Mouse (Mus musculus) heart, embryonic 10.5 days (tissue): ENCODE results near the gene Hoxb3. TPM values are rescaled to one million over a fixed set of nuclear protein-coding genes. Genes with fewer than 3 reads are reported as not detected.

ENCODE experiments used
- DNase-seq: peaks from one replicate; pipeline ENCODE4 v3.0.0-alpha.2; 2017; ENCODE audit warnings: low spot score
- H3K27ac ChIP-seq: fragments of 300-500 bp; sonication (generic); 2 replicates; pipeline ENCODE4 v1.5.1; 2016; ENCODE audit warnings: mild to moderate bottlenecking
- H3K27me3 ChIP-seq: fragments of 300-500 bp; sonication (generic); 2 replicates; pipeline ENCODE4 v1.6.1; 2016; ENCODE audit warnings: mild to moderate bottlenecking; ENCODE audit not compliant: poor library complexity, insufficient read depth, severe bottlenecking
- H3K36me3 ChIP-seq: fragments of 300-500 bp; sonication (generic); 2 replicates; pipeline ENCODE4 v1.6.1; 2016; ENCODE audit warnings: mild to moderate bottlenecking, moderate library complexity
- H3K4me1 ChIP-seq: fragments of 300-500 bp; sonication (generic); 2 replicates; pipeline ENCODE4 v1.6.1; 2016; ENCODE audit warnings: mild to moderate bottlenecking
- H3K4me3 ChIP-seq: fragments of 300-500 bp; sonication (generic); 2 replicates; pipeline ENCODE4 v1.5.1; 2016; ENCODE audit warnings: mild to moderate bottlenecking, moderate library complexity
- H3K9me3 ChIP-seq: fragments of 300-500 bp; sonication (generic); 2 replicates; pipeline ENCODE4 v1.6.1; 2016; ENCODE audit warnings: mild to moderate bottlenecking, moderate library complexity
- WGBS: fragments of 180-500 bp; shearing (Covaris S2); methylation state at CpG from one replicate; pipeline ENCODE4 v1.1.7; 2016; 5-methylcytosine and 5-hydroxymethylcytosine counted together
- polyA plus RNA-seq: library from polyadenylated mRNA; unstranded; fragments of >200 nt; fragmentation: Nextera tagmentation; extraction: Ambion mirVana; gene quantifications from 2 replicates; pipeline ENCODE4 v1.2.1, GENCODE M21; 2016

Hoxb3 gene
- polyA plus RNA-seq: 0.42 and 1.8 TPM in 2 replicates

DNA sequence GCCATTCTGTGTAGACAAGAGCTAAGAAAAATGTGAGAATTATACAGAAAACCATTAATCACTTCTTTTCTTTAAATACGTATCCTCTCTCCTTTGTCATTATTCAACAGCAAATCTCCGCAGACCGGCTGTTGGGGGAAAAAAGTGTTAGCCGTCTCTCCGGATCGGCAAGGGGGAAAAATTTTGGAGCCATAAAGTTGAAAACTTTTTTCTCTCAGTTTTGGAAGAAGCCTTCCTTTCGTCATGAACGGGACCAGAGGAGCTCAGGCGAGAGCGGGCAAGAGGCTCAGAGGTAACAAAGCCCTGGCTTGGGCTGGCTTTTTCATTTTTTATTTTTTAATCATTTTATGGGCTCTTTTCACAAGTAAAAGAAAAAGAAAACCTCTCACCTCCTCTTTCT, at the start of gene Hoxb3:
TSS of gene Hoxb3 (plus strand) at position 173 of the 400 bp plus-strand sequence.
- Histone ChIP-seq H3K9me3 (no peaks in the 10 kb centered on the region), H3K27ac (peak within 1 kb of the TSS; percentile 59; the same call in 1 of the 2 replicates), H3K4me3 (peak within 1 kb of the TSS; percentile 29; the same call in 1 of the 2 replicates), H3K4me1 (peaks cover 28% of the 10 kb centered on the region), H3K27me3 (peaks cover 99% of the 10 kb centered on the region), H3K36me3 (no peaks in the 10 kb centered on the region)
- no peak for DNase-seq
- WGBS: 16% methylated on average over 10 of the region's 10 CpGs

DNA sequence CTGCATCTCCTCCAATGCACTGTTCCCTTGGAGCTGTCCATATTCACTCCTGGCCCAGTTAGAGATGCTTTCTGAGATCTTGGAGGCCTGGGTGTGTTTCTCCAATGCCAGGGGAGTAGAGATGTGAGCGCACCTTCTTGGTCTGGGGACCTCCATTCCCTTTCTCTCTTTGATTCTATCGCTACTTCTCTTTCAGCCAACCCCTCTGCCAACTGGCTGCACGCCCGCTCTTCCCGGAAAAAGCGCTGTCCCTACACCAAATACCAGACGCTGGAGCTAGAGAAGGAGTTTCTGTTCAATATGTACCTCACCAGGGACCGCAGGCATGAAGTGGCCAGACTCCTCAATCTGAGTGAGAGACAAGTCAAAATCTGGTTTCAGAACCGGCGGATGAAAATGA, 48.7 kb upstream of the Hoxb3 start:
- no peak for DNase-seq
- Histone ChIP-seq H3K27ac (no peak overlapping the region), H3K4me3 (no peak overlapping the region), H3K9me3 (no peaks in the 10 kb centered on the region), H3K4me1 (peaks cover 18% of the 10 kb centered on the region), H3K36me3 (no peaks in the 10 kb centered on the region), H3K27me3 (peaks cover 100% of the 10 kb centered on the region)
- WGBS: 4% methylated on average over 10 of the region's 10 CpGs

DNA sequence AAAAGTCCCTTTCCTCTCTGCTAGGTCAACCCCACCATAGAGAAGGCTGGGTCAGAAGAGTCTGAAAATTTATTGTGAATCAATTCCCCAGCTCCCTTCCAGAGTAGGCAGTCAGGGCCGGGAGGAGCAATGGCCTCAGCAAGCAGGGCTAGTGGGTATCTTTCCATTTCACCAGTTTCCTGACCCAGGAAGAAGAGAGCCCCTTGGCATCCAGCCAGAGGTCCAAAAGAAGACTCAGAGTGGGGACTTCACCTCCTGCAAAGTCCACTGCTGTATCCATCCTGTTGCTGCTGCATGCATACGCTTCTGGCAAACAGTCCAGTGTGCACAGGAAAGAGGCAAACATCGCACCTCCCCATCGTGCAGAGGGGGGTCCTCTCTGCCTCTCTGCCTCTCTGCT, 47.2 kb upstream of the Hoxb3 start:
- 7% methylated on average over 4 of the region's 4 CpGs for WGBS
- Histone ChIP-seq H3K4me1 (peaks cover 14% of the 10 kb centered on the region), H3K36me3 (no peaks in the 10 kb centered on the region), H3K27me3 (peaks cover 100% of the 10 kb centered on the region), H3K27ac (no peak overlapping the region), H3K4me3 (no peak overlapping the region), H3K9me3 (no peaks in the 10 kb centered on the region)
- no peak for DNase-seq

DNA sequence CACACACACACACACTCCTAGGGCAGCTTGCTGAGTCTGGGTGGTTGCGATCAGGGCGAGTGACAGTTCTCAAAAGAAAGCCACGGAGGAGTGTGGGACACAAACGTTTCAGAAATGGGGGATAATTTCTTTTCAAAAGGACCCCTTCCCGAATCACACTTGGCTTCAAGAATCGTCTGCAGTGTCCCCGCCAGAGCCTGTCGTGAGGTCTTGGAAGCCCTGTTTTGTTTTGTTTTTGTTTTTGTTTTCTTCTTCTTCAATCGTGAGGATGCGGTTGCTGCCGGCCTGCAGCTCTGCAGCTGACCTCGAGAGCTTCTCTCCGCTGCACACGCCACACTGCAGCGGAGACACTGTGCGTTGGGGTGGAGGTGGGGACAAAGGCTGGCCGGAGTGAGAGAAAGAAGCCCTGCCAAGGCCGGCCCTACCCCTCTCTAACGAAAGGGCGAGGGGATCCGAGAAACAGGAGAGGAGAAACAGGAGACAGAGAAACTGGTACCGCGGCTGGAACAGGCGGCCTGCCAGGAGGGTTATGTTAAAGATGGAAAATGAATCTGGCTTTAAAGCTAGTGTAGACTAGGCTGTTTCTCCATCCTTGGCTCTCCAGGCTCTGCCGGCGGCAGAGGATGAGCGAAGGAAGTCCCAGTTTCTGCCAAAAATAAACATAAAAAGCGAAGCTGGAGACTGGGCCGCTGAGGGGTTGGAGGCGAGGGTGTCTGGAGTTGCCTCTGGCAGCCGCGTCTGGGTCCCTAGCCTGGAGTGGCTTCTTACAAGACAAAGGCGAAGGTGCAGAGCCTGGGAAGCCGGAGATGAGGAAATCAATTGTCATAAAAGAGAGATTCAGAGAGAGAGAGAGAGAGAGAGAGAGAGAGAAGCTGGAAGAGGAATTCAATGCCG, 45.7 kb upstream of the Hoxb3 start:
- H3K9me3 ChIP-seq: no peaks in the 10 kb centered on the region
- peak; percentile 69 for DNase-seq
- H3K27ac ChIP-seq: no peak overlapping the region
- H3K36me3 ChIP-seq: no peaks in the 10 kb centered on the region
- peaks cover 1% of the 10 kb centered on the region for H3K4me1 ChIP-seq
- 2% methylated on average over 35 of the region's 35 CpGs for WGBS
- no peak overlapping the region for H3K4me3 ChIP-seq
- H3K27me3 ChIP-seq: peaks cover 100% of the 10 kb centered on the region

DNA sequence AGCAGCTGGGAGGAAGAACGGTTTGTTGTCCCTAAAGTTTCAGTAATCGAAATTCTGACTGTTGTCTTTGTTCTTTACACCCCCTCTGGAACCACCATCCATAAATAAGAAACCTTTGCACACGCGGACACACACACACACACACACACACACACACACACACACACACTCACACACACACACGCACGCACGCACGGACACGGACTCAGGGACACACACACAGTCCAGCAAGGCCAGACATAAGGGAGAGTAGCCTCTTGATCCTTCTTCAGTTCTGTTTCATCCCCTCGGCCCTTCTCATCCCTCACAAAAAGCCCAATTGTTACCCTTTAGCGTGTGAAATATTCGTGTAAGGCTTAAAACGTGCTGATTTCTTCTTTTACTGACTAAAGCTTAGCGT, 44.8 kb upstream of the Hoxb3 start:
- Histone ChIP-seq H3K4me1 (peaks cover 5% of the 10 kb centered on the region; the same call in 1 of the 2 replicates), H3K4me3 (no peak overlapping the region), H3K9me3 (no peaks in the 10 kb centered on the region), H3K27ac (no peak overlapping the region), H3K36me3 (no peaks in the 10 kb centered on the region), H3K27me3 (peaks cover 100% of the 10 kb centered on the region)
- DNase-seq: no peak
- WGBS: 19% methylated on average over 14 of the region's 14 CpGs

DNA sequence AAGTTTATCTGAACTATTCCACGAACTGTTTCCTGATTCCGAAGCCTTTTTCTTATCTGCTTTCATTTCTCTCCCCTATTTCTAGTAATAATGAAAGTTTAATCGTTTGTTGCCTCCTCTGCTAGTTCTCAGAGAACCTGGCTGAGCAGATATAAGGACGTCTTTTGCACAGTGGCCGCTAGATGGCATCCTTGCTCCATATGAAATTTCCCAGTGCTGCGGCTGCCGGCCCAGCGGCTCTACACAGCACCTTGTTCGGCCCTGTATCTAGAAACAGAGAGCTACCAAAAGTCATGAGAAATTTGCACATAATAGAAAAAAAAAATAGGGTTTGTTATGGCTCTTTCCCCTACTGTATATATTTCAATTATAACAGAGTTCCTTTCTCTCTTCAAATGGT, 44.4 kb upstream of the Hoxb3 start:
- Histone ChIP-seq H3K36me3 (no peaks in the 10 kb centered on the region), H3K4me3 (no peak overlapping the region), H3K9me3 (no peaks in the 10 kb centered on the region), H3K4me1 (peaks cover 7% of the 10 kb centered on the region; the same call in 1 of the 2 replicates), H3K27me3 (peaks cover 100% of the 10 kb centered on the region), H3K27ac (no peak overlapping the region)
- DNase-seq: peak; percentile 87
- WGBS: under 1% methylated on average over 9 of the region's 9 CpGs

DNA sequence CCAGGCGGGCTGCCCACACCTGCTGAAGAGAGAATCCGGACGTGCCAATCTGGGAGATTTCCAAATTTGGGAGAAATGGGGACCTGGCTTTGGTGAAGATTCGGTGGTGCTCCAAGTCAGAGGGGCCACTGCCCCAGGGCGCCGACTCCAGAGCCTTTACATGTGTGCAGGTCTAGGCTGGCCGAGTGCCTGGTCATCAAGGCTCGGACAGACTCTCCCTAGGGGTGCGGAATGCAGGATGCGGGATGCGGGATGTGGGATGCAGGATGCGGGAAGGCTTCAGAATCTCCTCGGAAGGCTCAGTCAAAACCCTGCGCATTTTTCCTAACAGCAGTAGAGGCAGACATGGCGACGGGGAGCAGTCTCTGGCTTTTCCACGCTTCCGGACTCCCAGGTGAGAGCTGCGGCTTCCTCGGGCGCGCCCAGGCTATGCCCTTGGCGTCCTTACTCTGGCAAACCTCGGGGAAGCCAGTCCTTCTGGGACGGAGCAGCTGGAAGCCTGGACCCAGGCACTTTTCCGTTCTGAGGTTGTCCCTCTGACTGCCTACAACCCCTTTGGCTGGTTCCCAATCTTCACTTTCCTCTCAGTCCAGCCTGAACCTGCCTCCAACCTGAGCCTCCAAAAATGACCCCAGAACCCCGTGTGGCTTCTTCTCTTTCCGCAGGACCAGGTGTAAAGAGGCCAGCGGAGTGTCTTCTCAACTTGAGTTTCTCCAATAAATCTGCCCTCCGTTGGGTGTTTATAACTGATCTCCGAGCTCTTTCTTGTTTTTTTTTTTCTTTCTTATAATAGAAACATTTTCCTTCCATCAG, 43.5 kb upstream of the Hoxb3 start:
- H3K36me3 ChIP-seq: no peaks in the 10 kb centered on the region
- H3K27ac ChIP-seq: no peak overlapping the region
- DNase-seq: peak; percentile 72
- no peaks in the 10 kb centered on the region for H3K9me3 ChIP-seq
- H3K4me3 ChIP-seq: no peak overlapping the region
- 4% methylated on average over 31 of the region's 31 CpGs for WGBS
- peaks cover 100% of the 10 kb centered on the region for H3K27me3 ChIP-seq
- peaks cover 14% of the 10 kb centered on the region for H3K4me1 ChIP-seq

DNA sequence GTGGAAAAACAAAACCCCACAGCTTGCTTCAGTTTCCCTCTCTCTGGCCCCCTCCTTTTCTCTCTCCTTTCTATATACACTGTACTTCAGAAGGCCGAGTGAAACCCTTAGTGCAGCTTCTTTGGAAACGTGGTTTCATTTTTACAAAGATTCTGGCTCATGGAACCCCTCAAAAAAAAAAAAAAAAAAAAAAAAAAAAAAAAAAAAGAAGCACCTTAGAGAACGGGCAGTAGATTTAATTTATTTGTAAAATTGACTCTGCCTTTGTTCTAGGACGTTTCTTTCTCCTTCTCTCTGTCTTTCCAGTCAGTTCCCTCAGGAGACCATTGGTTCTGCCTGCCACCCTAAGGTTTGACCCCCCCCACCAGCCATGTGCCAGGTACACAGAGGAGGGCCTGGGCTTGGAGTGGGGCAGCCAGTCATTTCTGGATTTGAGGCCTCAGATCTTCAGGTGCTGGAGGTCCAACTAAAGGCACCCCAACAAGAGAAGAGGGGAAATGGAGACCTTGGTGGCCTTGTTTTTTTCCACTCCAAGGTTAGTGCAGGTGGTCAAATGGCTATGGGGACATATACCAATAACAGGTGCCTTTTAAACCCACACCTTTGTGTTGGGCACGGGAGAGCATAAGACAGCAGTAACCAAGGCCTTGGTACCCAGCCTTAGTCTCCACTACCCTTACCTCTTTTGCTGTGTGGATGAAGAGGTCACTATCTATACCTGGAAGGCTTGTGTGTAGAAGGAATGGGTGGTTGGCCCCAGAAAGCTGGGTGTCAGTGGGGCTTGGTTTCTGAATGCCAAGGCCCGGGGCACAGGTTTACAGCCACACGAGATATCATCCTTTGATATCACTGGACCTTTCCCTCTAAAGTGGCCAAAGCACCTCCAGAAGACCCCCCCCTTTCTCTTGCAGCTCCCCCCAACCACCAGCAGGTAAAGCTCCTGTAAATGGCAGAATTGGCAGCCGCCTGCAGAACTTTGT, 42.4 kb upstream of the Hoxb3 start:
- peak; percentile 71 for DNase-seq
- no peak overlapping the region for H3K27ac ChIP-seq
- H3K36me3 ChIP-seq: no peaks in the 10 kb centered on the region
- no peak overlapping the region for H3K4me3 ChIP-seq
- H3K9me3 ChIP-seq: no peaks in the 10 kb centered on the region
- peaks cover 100% of the 10 kb centered on the region for H3K27me3 ChIP-seq
- 6% methylated on average over 8 of the region's 8 CpGs for WGBS
- H3K4me1 ChIP-seq: peaks cover 20% of the 10 kb centered on the region

DNA sequence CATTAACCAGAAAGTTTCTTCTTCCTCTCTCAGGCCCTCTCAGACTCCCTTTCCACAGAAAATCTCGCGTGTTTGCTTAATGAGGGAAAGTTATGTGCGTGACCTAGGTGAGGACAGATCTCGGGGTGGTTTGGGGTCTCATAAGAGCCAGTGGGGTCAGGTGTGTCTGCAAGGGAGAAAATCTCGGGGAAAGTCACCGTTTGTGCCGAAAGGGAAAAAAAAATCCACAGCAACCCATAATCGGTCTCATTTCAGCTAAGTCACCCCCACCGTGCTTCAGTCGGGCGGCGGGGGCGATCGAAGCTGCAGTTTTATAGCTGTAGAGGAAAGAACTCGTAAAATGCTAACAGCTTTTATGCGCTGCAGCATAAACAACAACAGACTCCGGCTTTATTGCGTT, 41.7 kb upstream of the Hoxb3 start:
- Histone ChIP-seq H3K27ac (no peak overlapping the region), H3K4me1 (peaks cover 21% of the 10 kb centered on the region), H3K4me3 (no peak overlapping the region), H3K9me3 (no peaks in the 10 kb centered on the region), H3K36me3 (no peaks in the 10 kb centered on the region), H3K27me3 (peaks cover 100% of the 10 kb centered on the region)
- DNase-seq: peak; percentile 70
- 7% methylated on average over 18 of the region's 18 CpGs for WGBS

DNA sequence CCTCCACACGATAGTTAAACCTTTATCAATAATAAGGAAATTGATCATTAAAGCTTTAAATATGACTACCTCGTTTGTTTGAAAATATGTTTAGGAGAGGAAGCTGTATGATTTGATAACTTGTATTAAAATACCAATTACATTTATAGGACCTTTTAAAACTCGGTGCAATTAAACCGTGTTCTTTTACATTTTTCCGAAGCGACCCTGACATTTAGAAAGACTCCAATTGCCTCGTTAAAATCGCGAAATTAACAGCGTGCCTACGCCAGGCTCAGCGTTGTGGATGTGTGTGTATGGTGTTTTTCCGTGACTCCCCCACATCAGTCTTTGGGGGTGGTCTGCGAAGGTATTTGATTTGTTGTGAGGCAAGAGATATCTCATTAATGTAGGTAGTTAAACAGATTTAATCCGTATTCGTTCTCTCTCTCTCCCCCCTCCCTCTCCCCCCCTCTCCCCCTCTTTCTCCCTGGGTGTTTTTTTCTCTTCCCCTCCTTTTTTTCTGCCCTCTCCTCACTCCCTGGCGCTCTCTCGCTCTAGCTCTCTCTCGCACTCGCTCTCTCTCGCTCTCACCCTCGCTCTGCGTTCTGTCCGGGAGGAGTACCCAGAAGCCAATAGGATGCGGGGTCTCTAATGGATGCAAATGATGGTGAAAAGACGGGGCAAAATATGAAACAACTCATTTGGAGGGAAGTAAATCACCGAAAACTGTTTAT, 41.1 kb upstream of the Hoxb3 start, which contains the start of gene Hoxb8:
TSS of gene Hoxb8 (plus strand) at position 51 of the 716 bp plus-strand sequence.
- peak within 1 kb of the TSS; percentile 23 for H3K4me3 ChIP-seq
- DNase-seq: no peak
- H3K27ac ChIP-seq: no peak within 1 kb of the TSS
- peaks cover 26% of the 10 kb centered on the region for H3K4me1 ChIP-seq
- no peaks in the 10 kb centered on the region for H3K36me3 ChIP-seq
- WGBS: 1% methylated on average over 27 of the region's 27 CpGs
- peaks cover 100% of the 10 kb centered on the region for H3K27me3 ChIP-seq
- H3K9me3 ChIP-seq: no peaks in the 10 kb centered on the region

DNA sequence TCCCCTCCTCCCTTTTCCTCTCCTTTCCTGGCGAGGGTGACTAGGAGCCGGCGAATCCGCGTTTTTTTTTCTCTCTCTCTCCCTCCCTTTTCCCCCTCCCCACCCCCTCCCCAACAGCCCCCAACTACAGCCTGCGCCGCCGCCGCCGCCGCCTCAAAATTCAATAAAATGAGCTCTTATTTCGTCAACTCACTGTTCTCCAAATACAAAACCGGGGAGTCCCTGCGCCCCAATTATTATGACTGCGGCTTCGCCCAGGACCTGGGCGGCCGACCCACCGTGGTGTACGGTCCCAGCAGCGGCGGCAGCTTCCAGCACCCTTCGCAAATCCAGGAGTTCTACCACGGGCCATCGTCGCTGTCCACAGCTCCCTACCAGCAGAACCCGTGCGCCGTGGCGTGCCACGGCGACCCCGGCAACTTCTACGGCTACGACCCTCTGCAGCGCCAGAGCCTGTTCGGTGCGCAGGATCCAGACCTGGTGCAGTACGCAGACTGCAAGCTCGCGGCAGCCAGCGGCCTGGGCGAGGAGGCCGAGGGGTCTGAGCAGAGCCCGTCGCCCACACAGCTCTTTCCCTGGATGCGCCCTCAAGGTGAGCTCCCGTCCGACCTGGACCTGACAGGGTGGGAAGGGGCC, 40.2 kb upstream of the Hoxb3 start:
- H3K27me3 ChIP-seq: peaks cover 100% of the 10 kb centered on the region
- peaks cover 31% of the 10 kb centered on the region for H3K4me1 ChIP-seq
- H3K4me3 ChIP-seq: peak overlapping the region; percentile 23
- DNase-seq: peak; percentile 76
- no peak overlapping the region for H3K27ac ChIP-seq
- no peaks in the 10 kb centered on the region for H3K9me3 ChIP-seq
- H3K36me3 ChIP-seq: no peaks in the 10 kb centered on the region
- WGBS: under 1% methylated on average over 49 of the region's 49 CpGs
